Mouse (Mus musculus): Measurements from ENCODE around the gene 2410137M14Rik. TPM values are rescaled to one million over a fixed set of nuclear protein-coding genes. Genes with fewer than 3 reads are reported as not detected.
"Not testable (repeated sequence)": the region's sequence is repeated elsewhere in the genome, so short reads cannot be mapped to it uniquely, and the experiment has no call there.

Gene 2410137M14Rik
- polyA plus RNA-seq, 1 experiment: 0.42 TPM

DNA sequence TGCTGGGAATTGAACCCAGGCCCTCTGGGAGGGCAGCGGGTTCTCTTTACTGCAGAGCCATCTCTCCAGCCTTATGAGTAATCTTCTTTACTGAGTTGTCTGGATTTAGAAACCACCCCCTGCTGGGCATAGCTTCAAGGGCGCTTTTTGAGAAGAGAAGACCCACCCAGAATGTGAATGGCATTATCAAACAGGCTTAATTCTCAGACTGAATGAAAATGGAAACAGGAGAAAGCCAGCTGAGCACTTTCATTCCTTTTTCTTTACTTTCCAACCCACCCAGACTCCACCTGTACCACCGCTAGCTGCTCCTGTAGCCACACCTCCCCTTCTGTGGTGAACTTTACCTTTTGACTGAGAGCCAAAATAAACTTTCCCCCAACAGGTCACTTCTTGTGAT lies 14.4 kb upstream of the 2410137M14Rik start:
- no peak for DNase-seq (ENCODE audit: extremely low spot score in 1 of 2, low spot score in 1 of 2)

DNA sequence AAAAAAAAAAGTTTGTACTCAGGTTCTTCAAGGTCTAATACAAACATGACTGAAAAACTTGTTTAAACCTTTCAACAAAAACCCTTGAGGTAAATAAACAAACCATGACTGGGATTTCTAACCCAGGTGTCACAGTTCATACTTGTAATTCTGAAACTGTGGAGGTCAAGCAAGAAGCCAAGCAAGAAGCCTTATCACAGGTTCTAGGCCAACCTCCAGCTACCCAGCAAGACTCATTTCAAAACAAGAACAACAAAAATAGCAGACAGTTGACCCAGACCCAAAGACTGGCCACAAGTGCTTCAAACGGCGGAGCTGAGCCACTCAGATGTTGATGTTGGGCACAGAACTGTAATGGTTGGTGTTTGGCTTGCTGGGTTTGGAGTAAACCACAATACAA lies 13.5 kb upstream of the 2410137M14Rik start:
- DNase-seq (ENCODE audit: extremely low spot score in 1 of 2, low spot score in 1 of 2): no peak

- DNase-seq (ENCODE audit: extremely low spot score in 1 of 2, low spot score in 1 of 2): no peak
Observed at GRCm38 (mm10) chr17:36993770-36994325, 12.8 kb upstream of the 2410137M14Rik start.

DNA sequence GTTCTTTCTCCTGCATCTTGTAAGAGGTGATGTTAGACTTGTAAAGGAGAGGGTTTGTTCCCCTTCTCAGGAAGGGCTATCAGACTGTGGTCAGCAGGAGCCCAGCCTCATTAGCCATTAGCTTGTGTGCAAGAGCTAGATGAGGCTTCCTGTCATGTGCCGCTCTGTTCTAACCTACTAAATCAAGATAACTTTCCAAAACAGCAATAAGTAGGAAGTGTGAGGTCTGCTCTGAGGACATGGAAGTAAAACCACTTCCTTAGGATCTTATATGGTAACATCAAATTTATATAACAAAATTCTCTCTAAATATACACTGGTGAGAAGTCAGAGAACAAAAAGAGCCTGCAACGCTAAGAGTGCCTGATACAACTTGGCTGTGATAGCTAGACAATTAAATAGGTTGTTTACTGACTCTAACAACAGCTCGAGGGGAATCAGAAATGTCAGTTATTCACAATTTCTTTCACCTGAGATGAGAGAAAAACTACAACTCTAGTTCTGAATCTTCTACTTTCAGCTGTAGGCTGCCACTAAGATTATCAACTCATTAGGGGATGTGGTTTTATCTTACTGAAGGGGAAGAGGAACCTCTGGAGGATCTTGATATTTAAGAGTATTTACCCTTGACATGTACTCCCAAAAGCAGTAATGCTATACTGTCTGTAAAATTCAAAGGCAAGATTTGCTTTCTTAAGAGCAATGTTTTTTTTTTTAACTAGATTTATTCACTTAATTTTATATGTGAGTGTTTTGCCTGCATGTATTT lies 11.5 kb upstream of the 2410137M14Rik start:
- DNase-seq (ENCODE audit: extremely low spot score in 1 of 2, low spot score in 1 of 2): no peak

- DNase-seq (ENCODE audit: extremely low spot score in 1 of 2, low spot score in 1 of 2): not testable (repeated sequence)
Observed at GRCm38 (mm10) chr17:36990630-36991029, 9.6 kb upstream of the 2410137M14Rik start.

DNA sequence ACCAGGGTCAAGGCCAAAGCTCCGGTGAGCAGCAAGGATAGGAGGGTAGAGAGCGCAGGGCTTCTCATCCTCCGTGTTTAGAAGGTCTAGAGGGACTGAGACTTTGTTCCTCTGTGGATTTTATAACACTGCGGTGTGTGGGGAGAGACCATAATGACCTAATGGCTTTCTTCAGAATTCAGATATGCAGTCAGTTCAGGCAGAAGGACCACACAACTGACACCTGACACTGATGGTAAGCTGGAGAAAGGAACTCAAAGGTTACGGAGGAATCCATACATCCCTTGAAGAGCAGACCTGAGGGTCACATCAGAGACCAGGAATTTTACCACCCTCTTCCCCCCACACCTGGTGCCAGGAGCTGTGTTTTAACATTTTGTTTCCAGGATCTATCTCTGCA lies 8.4 kb upstream of the 2410137M14Rik start, which contains the start of gene H2-M5:
Gene H2-M5, minus strand, starts transcription at position 101 of the 400 bp plus-strand sequence.
- DNase-seq (ENCODE audit: extremely low spot score in 1 of 2, low spot score in 1 of 2): no peak

DNA sequence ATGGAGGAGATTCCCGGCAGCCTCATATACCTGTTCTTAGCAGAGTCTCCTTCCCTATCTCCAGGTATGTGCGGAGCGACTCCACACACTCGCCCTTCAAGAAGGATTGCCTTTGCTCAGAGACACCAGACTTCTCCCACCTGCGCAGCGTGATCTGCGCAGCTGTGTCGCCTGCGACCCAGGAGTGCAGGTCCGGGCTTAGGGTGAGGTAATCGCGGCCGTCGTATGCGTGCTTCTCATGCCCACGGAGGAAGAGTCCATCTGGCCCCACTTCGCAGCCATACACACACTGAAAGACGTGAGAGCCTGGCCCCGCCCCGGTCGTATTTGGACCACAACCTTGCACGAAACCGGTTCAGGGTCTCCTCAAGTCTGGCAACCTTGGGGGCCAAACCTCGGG lies 7.4 kb upstream of the 2410137M14Rik start:
- no peak for DNase-seq (ENCODE audit: extremely low spot score in 1 of 2, low spot score in 1 of 2)

DNA sequence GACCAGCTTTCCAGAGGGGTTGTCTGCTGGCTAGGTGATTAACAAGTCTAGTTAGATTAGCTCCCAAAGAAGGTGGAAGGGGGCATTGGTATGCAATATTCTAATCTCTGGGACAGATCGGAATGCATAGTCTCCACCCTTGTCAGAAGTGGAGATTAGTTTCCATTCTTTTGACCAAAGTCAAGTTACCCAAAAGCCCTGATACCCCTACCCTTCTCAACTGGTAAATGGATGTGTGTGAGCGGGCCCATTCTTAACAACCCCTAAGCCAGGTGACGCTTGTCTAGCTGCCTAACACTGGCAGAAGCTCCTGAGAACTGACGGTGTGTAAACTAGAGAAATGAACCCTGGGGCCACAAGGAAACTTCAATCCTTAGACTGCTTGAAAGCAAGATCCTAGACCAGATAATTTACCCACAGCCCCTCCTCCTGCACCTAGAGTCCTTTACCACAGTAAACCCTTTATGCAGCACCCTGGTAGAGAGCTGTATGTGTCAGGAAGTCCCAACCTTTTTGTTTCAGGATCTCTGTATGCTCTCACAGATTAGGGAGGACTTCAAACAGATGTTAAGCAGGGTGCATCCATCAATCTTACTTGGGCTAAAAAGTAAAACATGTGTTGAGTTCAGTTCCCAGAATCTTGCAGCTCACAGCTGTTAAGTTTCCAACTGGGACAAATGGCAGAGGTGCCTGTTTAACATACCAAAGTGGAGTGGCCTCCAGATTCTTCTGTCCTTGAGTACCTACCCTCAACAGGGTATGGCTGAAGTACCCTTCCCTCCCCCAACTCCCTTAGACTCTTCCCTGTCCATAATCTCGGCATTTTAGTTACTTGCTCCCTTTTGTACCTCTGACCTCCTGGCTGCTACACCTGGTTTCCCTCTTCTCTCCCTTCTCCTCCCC lies 1.5 kb upstream of the 2410137M14Rik start:
- no peak for DNase-seq (ENCODE audit: extremely low spot score in 1 of 2, low spot score in 1 of 2)

DNA sequence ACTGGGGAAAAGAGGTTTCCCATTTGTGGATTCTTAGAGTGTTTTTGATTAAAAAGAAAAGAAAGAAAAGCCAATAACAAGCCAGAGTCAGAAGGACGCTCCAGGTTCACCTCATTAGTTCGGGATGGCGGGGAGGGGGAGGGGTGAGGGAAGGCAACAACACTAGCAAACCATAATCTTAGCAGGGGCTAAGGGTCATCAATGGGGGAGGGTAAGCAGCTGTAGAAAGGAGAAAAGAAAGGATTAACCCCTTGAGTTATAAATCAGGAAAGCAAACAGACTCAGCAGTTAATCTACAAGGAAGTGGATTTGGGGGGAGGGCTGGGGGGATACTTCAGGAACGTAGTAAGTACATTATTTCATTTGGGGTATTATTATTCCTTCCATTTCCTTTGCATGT lies 808 bp upstream of the 2410137M14Rik start:
- no peak for DNase-seq (ENCODE audit: extremely low spot score in 1 of 2, low spot score in 1 of 2)

GRCm38 (mm10) chr17:36973271-36973787 lies 7.7 kb downstream of the 2410137M14Rik start:
- no peak for DNase-seq (ENCODE audit: extremely low spot score in 1 of 2, low spot score in 1 of 2)

GRCm38 (mm10) chr17:36972791-36973190 lies 8.2 kb downstream of the 2410137M14Rik start:
- DNase-seq (ENCODE audit: extremely low spot score in 1 of 2, low spot score in 1 of 2): no peak

- no peak for DNase-seq (ENCODE audit: extremely low spot score in 1 of 2, low spot score in 1 of 2)
Observed at GRCm38 (mm10) chr17:36971172-36971850, 9.7 kb downstream of the 2410137M14Rik start.

GRCm38 (mm10) chr17:36970316-36970890 lies 10.6 kb downstream of the 2410137M14Rik start:
- no peak for DNase-seq (ENCODE audit: extremely low spot score in 1 of 2, low spot score in 1 of 2)

DNA sequence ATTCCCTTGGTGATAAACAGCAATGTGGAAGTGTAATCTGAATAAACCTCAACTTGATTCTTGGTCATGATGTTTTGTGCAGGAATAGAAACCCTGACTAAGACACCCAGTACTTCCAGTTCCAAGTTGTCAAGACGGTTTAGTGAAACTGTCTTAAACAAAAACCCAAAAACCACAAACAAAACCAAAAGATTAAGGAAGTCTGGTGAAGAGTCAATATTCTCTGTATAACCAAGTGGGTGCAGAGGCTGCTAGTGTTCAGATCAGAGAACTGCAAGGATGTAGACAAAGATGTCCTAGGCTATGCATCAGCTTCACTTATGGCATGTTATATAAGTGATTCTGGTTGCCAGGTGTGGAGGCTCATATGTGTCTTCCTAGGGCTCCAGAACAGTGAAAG lies 14.2 kb downstream of the 2410137M14Rik start:
- no peak for DNase-seq (ENCODE audit: extremely low spot score in 1 of 2, low spot score in 1 of 2)

- DNase-seq (ENCODE audit: extremely low spot score in 1 of 2, low spot score in 1 of 2): no peak
Observed at GRCm38 (mm10) chr17:36961125-36961524, 19.9 kb downstream of the 2410137M14Rik start.

- no peak for DNase-seq (ENCODE audit: extremely low spot score in 1 of 2, low spot score in 1 of 2)
Observed at GRCm38 (mm10) chr17:36958884-36959283, 22.2 kb downstream of the 2410137M14Rik start.

DNA sequence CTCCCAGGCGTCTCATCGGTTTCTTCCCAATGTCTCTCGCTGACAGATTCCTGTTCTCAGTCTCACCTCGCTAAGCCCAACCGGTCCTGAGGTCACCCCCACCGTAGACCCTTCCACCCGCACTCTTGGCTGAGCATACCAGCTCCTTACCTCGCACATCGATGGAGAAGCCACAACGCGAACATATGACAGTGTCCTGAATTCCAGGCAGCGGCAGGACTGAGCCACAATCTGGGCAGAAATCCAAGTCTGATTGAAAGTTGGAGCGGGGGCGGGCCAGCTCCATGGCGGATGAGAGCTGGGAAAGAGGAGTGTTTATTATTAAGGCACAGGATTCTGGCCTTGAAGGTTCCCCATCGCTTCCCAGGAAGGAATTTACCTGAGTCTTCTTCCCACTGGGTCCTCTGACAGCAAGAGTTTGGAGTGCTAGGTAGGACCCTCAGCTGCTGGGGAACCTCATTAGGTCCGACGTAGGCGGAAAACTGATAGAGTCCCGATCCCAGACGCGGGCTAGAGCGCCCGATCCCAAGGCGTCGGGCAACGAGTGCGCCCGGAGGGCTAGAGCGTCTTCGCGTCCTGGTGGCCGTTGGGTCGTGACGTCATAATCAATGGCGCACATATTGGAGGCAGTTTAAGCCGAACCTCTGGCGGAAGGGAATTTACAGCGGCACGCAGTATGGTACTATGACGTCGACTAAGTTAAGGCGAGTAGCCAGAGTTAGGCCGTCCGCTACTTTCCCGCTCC lies 22.9 kb downstream of the 2410137M14Rik start, which contains the start of the genes Znrd1 and Znrd1as:
Gene Znrd1, minus strand, starts transcription at position 561 of the 745 bp plus-strand sequence.
Gene Znrd1as, plus strand, starts transcription at position 594 of the 745 bp plus-strand sequence.
- DNase-seq (ENCODE audit: extremely low spot score in 1 of 2, low spot score in 1 of 2): peak; percentile 94 to 98

GRCm38 (mm10) chr17:36953062-36953461 lies 28.0 kb downstream of the 2410137M14Rik start:
- DNase-seq (ENCODE audit: extremely low spot score in 1 of 2, low spot score in 1 of 2): no peak

- DNase-seq (ENCODE audit: extremely low spot score in 1 of 2, low spot score in 1 of 2): no peak
Observed at GRCm38 (mm10) chr17:36952631-36953030, 28.4 kb downstream of the 2410137M14Rik start.
